Mouse (Mus musculus): ENCODE results near the gene Gcn1l1. TPM values are rescaled to one million over a fixed set of nuclear protein-coding genes. Genes with fewer than 3 reads are reported as not detected.
A peak's percentile ranks its signal among the peaks of the same experiment; 100 is the strongest.

The Gcn1l1 gene
- polyA plus RNA-seq, 1 experiment from 2014 or later: 60.4 TPM

DNA sequence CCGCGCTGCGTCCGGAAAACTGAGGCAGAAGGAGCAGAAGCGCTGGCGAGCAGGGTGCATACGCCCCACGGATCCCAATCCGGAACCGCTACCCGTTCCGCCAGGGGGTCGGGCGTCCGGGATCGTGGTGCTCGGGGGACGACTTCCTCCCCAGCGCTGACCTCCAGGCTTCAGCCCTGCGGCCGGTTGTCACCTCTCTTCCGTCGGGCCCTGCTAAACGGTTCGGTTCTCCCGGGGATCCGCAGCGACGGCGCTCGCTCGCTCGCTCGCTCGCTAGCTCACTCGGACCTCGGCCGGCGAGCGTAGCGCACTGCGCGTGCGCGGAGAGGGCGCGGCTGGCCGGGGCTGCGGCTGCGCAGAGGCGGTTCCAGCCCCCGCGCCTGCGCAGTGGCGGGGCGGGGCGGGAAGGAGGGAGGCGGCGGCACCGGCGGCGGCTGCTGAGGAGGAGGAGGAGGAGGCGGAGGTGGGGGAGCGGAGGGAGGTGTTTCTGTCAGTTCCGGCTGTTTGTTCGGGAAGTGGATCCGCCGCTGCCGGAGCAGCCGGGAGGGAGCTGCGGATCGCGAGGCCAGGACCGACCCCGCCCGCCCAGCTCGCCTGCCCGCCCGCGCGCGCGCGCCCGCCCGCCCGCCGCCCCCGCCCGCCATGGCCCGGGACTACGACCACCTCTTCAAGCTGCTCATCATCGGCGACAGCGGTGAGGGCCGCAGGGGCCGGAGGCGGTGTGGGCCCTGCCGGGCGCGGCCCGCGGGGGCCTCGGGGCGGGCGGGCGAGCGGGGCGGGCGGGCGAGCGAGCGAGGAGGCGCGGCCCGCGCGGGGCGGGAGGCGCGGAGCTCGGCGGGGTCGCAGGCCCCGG is 66.7 kb downstream of the Gcn1l1 start, which contains the start of gene Rab35:
Gene Rab35, plus strand, starts transcription at position 404 of the 853 bp plus-strand sequence.
- Histone ChIP-seq H3K4me3 (replicated peaks) (peak within 1 kb of the TSS; percentile 83), H3K4me1 (peaks cover 51% of the 10 kb centered on the region), H3K27me3 (no peaks in the 10 kb centered on the region), H3K27ac (peak within 1 kb of the TSS; percentile 95), H3K9me3 (no peaks in the 10 kb centered on the region), H3K36me3 (replicated peaks) (no peaks in the 10 kb centered on the region), H3K9ac (peak within 1 kb of the TSS; percentile 93), H3K4me2 (peak within 1 kb of the TSS; percentile 75)
- under 1% methylated on average over 52 of the region's 125 CpGs for WGBS
- peak; percentile 89 for ATAC-seq (ENCODE audit: low FRiP score)

DNA sequence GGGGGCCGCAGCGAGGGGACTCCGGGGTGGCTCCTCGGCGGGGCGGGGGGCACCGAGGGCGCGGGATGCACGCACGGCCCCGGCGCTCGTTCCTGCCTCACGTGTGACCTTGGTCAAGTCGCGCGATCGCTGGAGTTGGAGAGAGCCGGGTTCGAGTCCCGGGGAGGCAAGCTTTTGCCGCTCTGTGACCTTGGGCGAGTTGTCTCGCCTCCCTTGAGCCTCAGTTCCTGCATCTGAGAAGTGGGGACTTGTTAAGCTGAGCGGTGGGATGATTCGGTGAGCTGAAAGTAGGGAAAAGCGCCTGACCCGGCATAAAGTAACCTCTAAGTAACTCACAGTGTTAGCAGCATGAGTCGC is 67.3 kb downstream of the Gcn1l1 start:
- H3K9ac ChIP-seq: peak overlapping the region; percentile 93
- WGBS: 2% methylated on average over 21 of the region's 30 CpGs
- no peaks in the 10 kb centered on the region for H3K9me3 ChIP-seq
- H3K27ac ChIP-seq: peak overlapping the region; percentile 95
- peak; percentile 13 for ATAC-seq (ENCODE audit: low FRiP score)
- H3K4me2 ChIP-seq: peak overlapping the region; percentile 75
- peaks cover 51% of the 10 kb centered on the region for H3K4me1 ChIP-seq
- no peaks in the 10 kb centered on the region for H3K27me3 ChIP-seq
- no peaks in the 10 kb centered on the region; the same call in 1 of the 2 replicates for H3K36me3 ChIP-seq (replicated peaks)
- peak overlapping the region; percentile 83 for H3K4me3 ChIP-seq (replicated peaks)

DNA sequence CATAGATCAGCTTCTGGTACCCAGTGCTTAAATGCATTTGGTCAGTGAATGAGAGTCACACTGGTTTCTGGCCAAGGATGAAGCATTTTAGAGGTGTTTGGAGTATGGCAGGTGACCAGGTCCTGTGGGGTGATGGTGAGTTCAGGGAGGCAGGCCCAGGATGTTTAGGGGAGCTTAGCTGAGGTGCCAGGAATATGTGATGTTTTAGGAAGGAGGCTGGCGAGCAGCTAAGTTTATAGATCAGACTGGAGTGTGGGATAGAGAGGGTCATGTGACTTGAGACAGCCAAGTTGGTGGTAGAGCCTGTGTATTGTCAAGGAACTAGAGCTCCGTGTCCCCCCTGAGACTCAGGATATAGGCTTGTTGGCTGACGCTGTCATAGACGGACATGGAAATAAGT is 68.0 kb downstream of the Gcn1l1 start:
- Histone ChIP-seq H3K4me1 (peaks cover 51% of the 10 kb centered on the region), H3K4me2 (peak overlapping the region; percentile 75), H3K9ac (peak overlapping the region; percentile 93; the same call in 1 of the 2 replicates), H3K27me3 (no peaks in the 10 kb centered on the region), H3K9me3 (no peaks in the 10 kb centered on the region), H3K27ac (no peak overlapping the region), H3K36me3 (replicated peaks) (peaks cover 5% of the 10 kb centered on the region; the same call in 1 of the 2 replicates), H3K4me3 (replicated peaks) (peak overlapping the region; percentile 83)
- ATAC-seq (ENCODE audit: low FRiP score): no peak
- WGBS: 69% methylated on average over 4 of the region's 4 CpGs

GRCm38 (mm10) chr5:115634046-115634445 is 69.0 kb downstream of the Gcn1l1 start:
- Histone ChIP-seq H3K4me2 (no peak overlapping the region), H3K27me3 (no peaks in the 10 kb centered on the region)
- WGBS: 91% methylated on average over 8 of the region's 8 CpGs

GRCm38 (mm10) chr5:115635536-115635935 is 70.5 kb downstream of the Gcn1l1 start:
- no peak overlapping the region for H3K4me3 ChIP-seq (replicated peaks)
- no peak overlapping the region for H3K9ac ChIP-seq

More at GRCm38 (mm10) chr5:115634046-115634445, 69.0 kb downstream of the Gcn1l1 start:
- Histone ChIP-seq H3K9ac (no peak overlapping the region), H3K4me1 (peaks cover 51% of the 10 kb centered on the region), H3K36me3 (replicated peaks) (peaks cover 13% of the 10 kb centered on the region), H3K27ac (no peak overlapping the region), H3K9me3 (no peaks in the 10 kb centered on the region), H3K4me3 (replicated peaks) (no peak overlapping the region)
- ATAC-seq (ENCODE audit: low FRiP score): no peak

DNA sequence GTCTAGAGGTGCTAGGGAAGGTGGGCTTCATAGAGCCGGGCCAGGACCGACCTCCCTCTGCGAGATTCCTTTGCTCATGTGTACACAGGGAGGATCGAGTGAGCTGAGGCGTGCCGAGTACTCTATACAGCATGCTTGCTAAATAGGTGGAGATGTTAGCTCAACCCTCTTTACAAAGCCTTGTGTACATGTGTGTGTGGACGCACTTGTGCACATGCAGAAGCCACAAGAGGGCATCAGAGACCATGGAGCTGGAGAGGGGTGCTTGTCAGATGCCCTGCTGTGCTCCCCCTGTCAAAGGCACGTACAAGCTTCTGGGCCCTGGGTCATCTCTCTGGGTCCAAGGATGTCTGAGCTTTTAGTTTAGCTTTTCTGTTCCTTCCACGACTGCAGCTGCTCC is 79.1 kb downstream of the Gcn1l1 start:
- H3K27me3 ChIP-seq: no peaks in the 10 kb centered on the region
- no peak overlapping the region for H3K9ac ChIP-seq
- no peak overlapping the region for H3K4me2 ChIP-seq
- no peaks in the 10 kb centered on the region for H3K9me3 ChIP-seq
- 88% methylated on average over 9 of the region's 9 CpGs for WGBS
- ATAC-seq (ENCODE audit: low FRiP score): no peak
- no peak overlapping the region for H3K4me3 ChIP-seq (replicated peaks)
- H3K4me1 ChIP-seq: no peaks in the 10 kb centered on the region
- peaks cover 97% of the 10 kb centered on the region for H3K36me3 ChIP-seq (replicated peaks)
- H3K27ac ChIP-seq: no peak overlapping the region

More at GRCm38 (mm10) chr5:115635536-115635935, 70.5 kb downstream of the Gcn1l1 start:
- H3K9me3 ChIP-seq: no peaks in the 10 kb centered on the region
- no peak for ATAC-seq (ENCODE audit: low FRiP score)
- H3K4me2 ChIP-seq: no peak overlapping the region
- H3K4me1 ChIP-seq: peaks cover 47% of the 10 kb centered on the region
- WGBS: 69% methylated on average over 6 of the region's 6 CpGs
- H3K27me3 ChIP-seq: no peaks in the 10 kb centered on the region
- H3K36me3 ChIP-seq (replicated peaks): peaks cover 28% of the 10 kb centered on the region
- H3K27ac ChIP-seq: no peak overlapping the region

- ATAC-seq (ENCODE audit: low FRiP score): no peak
- Histone ChIP-seq H3K4me3 (replicated peaks) (no peak overlapping the region), H3K27ac (0 out of 2 replicates have a peak overlapping the region, but pooled peaks have one; percentile 25), H3K9ac (no peak overlapping the region), H3K27me3 (no peaks in the 10 kb centered on the region), H3K4me2 (no peak overlapping the region), H3K9me3 (no peaks in the 10 kb centered on the region), H3K4me1 (peaks cover 14% of the 10 kb centered on the region), H3K36me3 (replicated peaks) (peaks cover 50% of the 10 kb centered on the region)
- WGBS: 67% methylated on average over 3 of the region's 3 CpGs
Measured at GRCm38 (mm10) chr5:115648876-115649275, 83.8 kb downstream of the Gcn1l1 start.

GRCm38 (mm10) chr5:115649699-115650098 is 84.6 kb downstream of the Gcn1l1 start:
- no peak for ATAC-seq (ENCODE audit: low FRiP score)
- Histone ChIP-seq H3K27me3 (no peaks in the 10 kb centered on the region), H3K4me3 (replicated peaks) (no peak overlapping the region), H3K4me2 (no peak overlapping the region), H3K4me1 (peaks cover 14% of the 10 kb centered on the region), H3K27ac (no peak overlapping the region), H3K9me3 (no peaks in the 10 kb centered on the region), H3K36me3 (replicated peaks) (peaks cover 41% of the 10 kb centered on the region), H3K9ac (no peak overlapping the region)
- WGBS: 89% methylated on average over 8 of the region's 8 CpGs

DNA sequence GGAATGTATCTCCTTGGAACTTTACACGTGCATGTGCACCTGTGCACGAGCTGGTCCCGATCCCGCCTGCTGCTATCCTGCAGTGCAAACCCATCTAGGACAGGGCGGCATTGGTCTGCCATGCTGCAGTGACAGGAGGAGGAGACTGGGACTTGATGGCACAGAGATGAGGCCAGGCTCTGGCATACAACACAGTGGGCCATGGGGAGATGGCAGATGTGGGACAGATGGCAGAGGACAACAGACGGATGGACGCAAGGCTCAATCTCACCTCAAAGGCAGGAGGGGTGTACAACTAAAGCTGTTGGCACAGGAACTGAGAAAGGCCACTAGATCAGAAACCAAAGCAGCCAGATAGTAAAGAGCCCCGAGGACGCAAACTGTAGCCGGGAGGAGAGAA is 85.8 kb downstream of the Gcn1l1 start:
- Histone ChIP-seq H3K9me3 (no peaks in the 10 kb centered on the region), H3K9ac (no peak overlapping the region), H3K27ac (no peak overlapping the region), H3K4me1 (peaks cover 14% of the 10 kb centered on the region), H3K27me3 (0 out of 2 replicates have a peak, but pooled peaks cover 2% of the 10 kb centered on the region), H3K4me3 (replicated peaks) (no peak overlapping the region), H3K36me3 (replicated peaks) (peaks cover 30% of the 10 kb centered on the region), H3K4me2 (no peak overlapping the region)
- ATAC-seq (ENCODE audit: low FRiP score): no peak
- 93% methylated on average over 10 of the region's 10 CpGs for WGBS

DNA sequence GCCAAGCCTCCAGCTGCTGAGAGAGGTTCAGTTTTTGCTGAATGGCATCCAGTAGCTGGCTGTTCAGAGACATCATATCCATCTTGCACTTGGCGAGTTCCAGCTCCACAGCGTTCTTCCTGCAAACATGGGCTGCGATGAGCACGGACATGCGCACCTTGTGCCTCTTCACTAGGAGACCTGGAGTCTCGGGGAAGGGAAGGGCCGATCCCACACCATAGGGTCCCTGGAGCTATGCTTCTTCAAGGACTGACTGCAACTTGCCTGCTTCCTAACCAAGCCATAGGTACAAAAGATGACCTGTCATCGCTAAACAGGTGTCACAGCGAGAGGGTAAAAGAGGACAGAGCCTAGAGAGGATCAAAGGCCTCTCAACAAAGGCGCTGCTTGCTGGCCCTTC is 86.8 kb downstream of the Gcn1l1 start:
- Histone ChIP-seq H3K9ac (peak overlapping the region; percentile 58; the same call in 1 of the 2 replicates), H3K27ac (no peak overlapping the region), H3K4me2 (peak overlapping the region; percentile 72; the same call in 1 of the 2 replicates), H3K36me3 (replicated peaks) (peaks cover 20% of the 10 kb centered on the region), H3K4me3 (replicated peaks) (no peak overlapping the region; the same call in 1 of the 2 replicates), H3K4me1 (peaks cover 14% of the 10 kb centered on the region), H3K27me3 (0 out of 2 replicates have a peak, but pooled peaks cover 3% of the 10 kb centered on the region), H3K9me3 (no peaks in the 10 kb centered on the region)
- WGBS: 90% methylated on average over 10 of the region's 10 CpGs
- ATAC-seq (ENCODE audit: low FRiP score): no peak

DNA sequence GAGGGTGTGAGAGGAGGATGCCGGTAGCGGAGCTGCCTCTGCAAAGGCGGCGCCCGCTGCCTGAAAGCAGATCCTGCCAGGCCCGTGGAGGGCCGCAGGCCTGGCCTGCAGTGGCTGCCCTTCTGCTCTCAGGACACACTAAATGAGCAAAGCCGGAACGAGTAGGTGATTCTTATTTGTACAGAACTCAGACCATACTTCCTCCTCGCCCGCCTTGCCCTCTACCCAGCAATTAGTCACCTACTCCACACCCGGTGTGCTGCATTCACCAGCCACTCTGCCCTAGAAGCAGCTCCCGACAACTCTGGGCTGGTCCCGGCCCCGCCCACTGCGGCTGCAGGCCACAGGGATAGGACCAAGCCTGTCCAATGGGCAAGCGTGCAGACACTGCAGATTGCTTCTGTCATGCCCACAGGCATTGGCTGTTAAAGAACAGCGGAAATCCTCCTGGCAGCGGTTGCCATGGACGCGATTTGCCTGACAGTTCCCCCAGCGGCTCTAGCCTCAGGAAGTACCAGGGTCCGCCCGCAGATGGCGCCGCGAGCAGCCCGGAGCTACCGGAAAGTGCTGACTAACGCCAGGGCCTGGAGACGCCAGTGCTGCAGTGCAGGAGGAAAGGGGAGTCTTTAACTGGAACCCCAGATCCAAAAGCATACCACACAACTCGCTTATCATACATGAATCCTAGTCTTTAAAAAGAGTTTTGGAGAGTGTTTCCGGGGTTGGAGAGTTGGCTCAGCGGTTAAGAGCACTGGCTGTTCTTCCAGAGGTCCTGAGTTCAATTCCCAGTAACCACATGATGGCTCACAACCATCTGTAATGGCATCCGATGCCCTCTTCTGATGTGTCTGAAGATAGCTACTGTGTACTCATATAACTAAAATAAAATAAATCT is 87.9 kb downstream of the Gcn1l1 start:
- 3% methylated on average over 35 of the region's 35 CpGs for WGBS
- peaks cover 11% of the 10 kb centered on the region; the same call in 1 of the 2 replicates for H3K36me3 ChIP-seq (replicated peaks)
- no peaks in the 10 kb centered on the region for H3K9me3 ChIP-seq
- peak; percentile 100 for ATAC-seq (ENCODE audit: low FRiP score)
- H3K4me2 ChIP-seq: peak overlapping the region; percentile 72
- peak overlapping the region; percentile 58 for H3K9ac ChIP-seq
- peaks cover 14% of the 10 kb centered on the region for H3K4me1 ChIP-seq
- H3K27ac ChIP-seq: peak overlapping the region; percentile 80
- 0 out of 2 replicates have a peak, but pooled peaks cover 3% of the 10 kb centered on the region for H3K27me3 ChIP-seq
- peak overlapping the region; percentile 43 for H3K4me3 ChIP-seq (replicated peaks)

GRCm38 (mm10) chr5:115653776-115654175 is 88.7 kb downstream of the Gcn1l1 start:
- Histone ChIP-seq H3K4me2 (no peak overlapping the region), H3K4me3 (replicated peaks) (no peak overlapping the region), H3K9ac (no peak overlapping the region), H3K4me1 (peaks cover 14% of the 10 kb centered on the region), H3K27ac (no peak overlapping the region), H3K36me3 (replicated peaks) (peaks cover 3% of the 10 kb centered on the region; the same call in 1 of the 2 replicates), H3K27me3 (0 out of 2 replicates have a peak, but pooled peaks cover 3% of the 10 kb centered on the region), H3K9me3 (no peaks in the 10 kb centered on the region)
- ATAC-seq (ENCODE audit: low FRiP score): no peak
- WGBS: 91% methylated on average over 12 of the region's 12 CpGs

All from forebrain, embryonic 12.5 days (tissue).